Mouse (Mus musculus) small intestine, adult 2 months (tissue): ENCODE measurements around the gene Gsdma2.

Source experiments
- CTCF ChIP-seq: fragments of 200-500 bp; IDR thresholded peaks from 2 replicates; pipeline ENCODE4 v1.5.1; 2012; ENCODE audit warnings: low read depth, mild to moderate bottlenecking, control low read depth, inconsistent platforms, low read length, moderate library complexity, mixed read lengths; ENCODE audit not compliant: insufficient replicate concordance, insufficient read length; ENCODE audit errors: extremely low read depth
- POLR2A ChIP-seq: fragments of 200-500 bp; IDR thresholded peaks from 2 replicates; pipeline ENCODE4 v1.6.1; 2012; ENCODE audit warnings: low read depth, mild to moderate bottlenecking, control low read depth, inconsistent platforms, low read length, moderate library complexity

- no peak for TF ChIP-seq POLR2A
- TF ChIP-seq CTCF: no peak
Observed at GRCm38 (mm10) chr11:98668984-98669383, 22.4 kb downstream of the Gsdma2 start.
